Mouse (Mus musculus): ENCODE measurements around the gene Tjap1. TPM values are rescaled to one million over a fixed set of nuclear protein-coding genes. Genes with fewer than 3 reads are reported as not detected.

Gene Tjap1
- polyA plus RNA-seq, 1 experiment from 2014 or later, result 58.8 TPM

GRCm38 (mm10) chr17:46278011-46278765, 4.6 kb downstream of the Tjap1 start:
- ATAC-seq (ENCODE audit: low FRiP score, low read depth), result no peak
- Histone ChIP-seq H3K9me3 (no peaks in the 10 kb centered on the region), H3K27me3 (no peaks in the 10 kb centered on the region), H3K9ac (replicated peaks) (no peak overlapping the region), H3K4me2 (replicated peaks) (no peak overlapping the region), H3K4me3 (no peak overlapping the region), H3K36me3 (peaks cover 42% of the 10 kb centered on the region), H3K4me1 (peaks cover 16% of the 10 kb centered on the region), H3K27ac (replicated peaks) (no peak overlapping the region)
- 90% methylated on average over 12 of the region's 12 CpGs for WGBS

- Histone ChIP-seq H3K27me3 (no peaks in the 10 kb centered on the region), H3K4me2 (replicated peaks) (no peak overlapping the region), H3K9ac (replicated peaks) (no peak overlapping the region), H3K36me3 (peaks cover 46% of the 10 kb centered on the region), H3K4me1 (peaks cover 14% of the 10 kb centered on the region), H3K27ac (replicated peaks) (no peak overlapping the region), H3K9me3 (no peaks in the 10 kb centered on the region), H3K4me3 (no peak overlapping the region)
- no peak for ATAC-seq (ENCODE audit: low FRiP score, low read depth)
- 85% methylated on average over 4 of the region's 4 CpGs for WGBS
Measured at GRCm38 (mm10) chr17:46277586-46277985, 5.2 kb downstream of the Tjap1 start.

- no peak overlapping the region for H3K4me2 ChIP-seq (replicated peaks)
- no peak overlapping the region for H3K9ac ChIP-seq (replicated peaks)
- H3K4me1 ChIP-seq, result no peaks in the 10 kb centered on the region
- H3K36me3 ChIP-seq, result peaks cover 60% of the 10 kb centered on the region
- H3K9me3 ChIP-seq, result no peaks in the 10 kb centered on the region
- WGBS, result 95% methylated on average over 10 of the region's 10 CpGs
- ATAC-seq (ENCODE audit: low FRiP score, low read depth), result no peak
- no peak overlapping the region for H3K27ac ChIP-seq (replicated peaks)
- H3K27me3 ChIP-seq, result no peaks in the 10 kb centered on the region
- H3K4me3 ChIP-seq, result no peak overlapping the region
Measured at GRCm38 (mm10) chr17:46275506-46275905, 7.3 kb downstream of the Tjap1 start.

- H3K36me3 ChIP-seq, result peaks cover 61% of the 10 kb centered on the region
Measured at GRCm38 (mm10) chr17:46275034-46275433, 7.8 kb downstream of the Tjap1 start.

GRCm38 (mm10) chr17:46274465-46274864, 8.4 kb downstream of the Tjap1 start:
- H3K27ac ChIP-seq (replicated peaks), result no peak overlapping the region
- H3K4me1 ChIP-seq, result no peaks in the 10 kb centered on the region
- no peaks in the 10 kb centered on the region for H3K9me3 ChIP-seq
- ATAC-seq (ENCODE audit: low FRiP score, low read depth), result no peak
- WGBS, result 77% methylated on average over 6 of the region's 6 CpGs
- no peak overlapping the region for H3K4me2 ChIP-seq (replicated peaks)
- no peaks in the 10 kb centered on the region for H3K27me3 ChIP-seq
- peaks cover 62% of the 10 kb centered on the region for H3K36me3 ChIP-seq
- H3K4me3 ChIP-seq, result no peak overlapping the region
- H3K9ac ChIP-seq (replicated peaks), result no peak overlapping the region

More at GRCm38 (mm10) chr17:46275034-46275433, 7.8 kb downstream of the Tjap1 start:
- WGBS, result 82% methylated on average over 6 of the region's 6 CpGs
- no peaks in the 10 kb centered on the region for H3K4me1 ChIP-seq
- no peak for ATAC-seq (ENCODE audit: low FRiP score, low read depth)
- no peak overlapping the region for H3K4me2 ChIP-seq (replicated peaks)
- H3K4me3 ChIP-seq, result no peak overlapping the region
- H3K9me3 ChIP-seq, result no peaks in the 10 kb centered on the region
- no peak overlapping the region for H3K27ac ChIP-seq (replicated peaks)
- no peaks in the 10 kb centered on the region for H3K27me3 ChIP-seq
- H3K9ac ChIP-seq (replicated peaks), result no peak overlapping the region

- Histone ChIP-seq H3K27ac (replicated peaks) (no peak overlapping the region), H3K9me3 (no peaks in the 10 kb centered on the region), H3K27me3 (no peaks in the 10 kb centered on the region), H3K4me1 (no peaks in the 10 kb centered on the region), H3K4me3 (no peak overlapping the region), H3K36me3 (peaks cover 60% of the 10 kb centered on the region), H3K4me2 (replicated peaks) (no peak overlapping the region), H3K9ac (replicated peaks) (no peak overlapping the region)
- ATAC-seq (ENCODE audit: low FRiP score, low read depth), result no peak
- 74% methylated on average over 1 of the region's 1 CpGs for WGBS
Measured at GRCm38 (mm10) chr17:46273803-46274236, 9.0 kb downstream of the Tjap1 start.

GRCm38 (mm10) chr17:46272675-46273074, 10.2 kb downstream of the Tjap1 start:
- no peak overlapping the region for H3K27ac ChIP-seq (replicated peaks)
- peaks cover 58% of the 10 kb centered on the region for H3K36me3 ChIP-seq
- no peak for ATAC-seq (ENCODE audit: low FRiP score, low read depth)
- no peaks in the 10 kb centered on the region for H3K27me3 ChIP-seq
- 0 out of 2 replicates have a peak overlapping the region, but pooled peaks have one; percentile 11 for H3K9ac ChIP-seq (replicated peaks)
- H3K4me3 ChIP-seq, result no peak overlapping the region
- no peaks in the 10 kb centered on the region for H3K4me1 ChIP-seq
- no peak overlapping the region for H3K4me2 ChIP-seq (replicated peaks)
- no peaks in the 10 kb centered on the region for H3K9me3 ChIP-seq
- WGBS, result 90% methylated on average over 5 of the region's 5 CpGs

- peak overlapping the region; percentile 15; the same call in 1 of the 2 replicates for H3K9ac ChIP-seq (replicated peaks)
- WGBS, result 89% methylated on average over 2 of the region's 2 CpGs
- ATAC-seq (ENCODE audit: low FRiP score, low read depth), result no peak
- H3K36me3 ChIP-seq, result peaks cover 59% of the 10 kb centered on the region
- no peaks in the 10 kb centered on the region for H3K27me3 ChIP-seq
- no peaks in the 10 kb centered on the region for H3K4me1 ChIP-seq
- no peak overlapping the region for H3K4me2 ChIP-seq (replicated peaks)
- H3K9me3 ChIP-seq, result no peaks in the 10 kb centered on the region
- H3K27ac ChIP-seq (replicated peaks), result no peak overlapping the region
- no peak overlapping the region for H3K4me3 ChIP-seq
Measured at GRCm38 (mm10) chr17:46272058-46272457, 10.8 kb downstream of the Tjap1 start.

GRCm38 (mm10) chr17:46269771-46270534, 12.9 kb downstream of the Tjap1 start:
- 90% methylated on average over 19 of the region's 19 CpGs for WGBS
- H3K27me3 ChIP-seq, result no peaks in the 10 kb centered on the region
- peaks cover 69% of the 10 kb centered on the region for H3K36me3 ChIP-seq
- no peak overlapping the region for H3K27ac ChIP-seq (replicated peaks)
- H3K9ac ChIP-seq (replicated peaks), result no peak overlapping the region
- no peak for ATAC-seq (ENCODE audit: low FRiP score, low read depth)
- H3K4me1 ChIP-seq, result no peaks in the 10 kb centered on the region
- no peak overlapping the region for H3K4me2 ChIP-seq (replicated peaks)
- H3K4me3 ChIP-seq, result no peak overlapping the region
- no peaks in the 10 kb centered on the region for H3K9me3 ChIP-seq

GRCm38 (mm10) chr17:46268026-46268720, 14.7 kb downstream of the Tjap1 start:
- Histone ChIP-seq H3K4me3 (no peak overlapping the region), H3K27ac (replicated peaks) (no peak overlapping the region), H3K36me3 (peaks cover 77% of the 10 kb centered on the region), H3K4me1 (no peaks in the 10 kb centered on the region), H3K27me3 (no peaks in the 10 kb centered on the region), H3K4me2 (replicated peaks) (no peak overlapping the region), H3K9me3 (no peaks in the 10 kb centered on the region), H3K9ac (replicated peaks) (no peak overlapping the region)
- ATAC-seq (ENCODE audit: low FRiP score, low read depth), result no peak
- 81% methylated on average over 10 of the region's 10 CpGs for WGBS

- no peak for ATAC-seq (ENCODE audit: low FRiP score, low read depth)
- no peak overlapping the region for H3K27ac ChIP-seq (replicated peaks)
- no peaks in the 10 kb centered on the region for H3K27me3 ChIP-seq
- no peaks in the 10 kb centered on the region for H3K9me3 ChIP-seq
- 83% methylated on average over 7 of the region's 7 CpGs for WGBS
- H3K36me3 ChIP-seq, result peaks cover 80% of the 10 kb centered on the region
- no peak overlapping the region for H3K9ac ChIP-seq (replicated peaks)
- no peak overlapping the region for H3K4me2 ChIP-seq (replicated peaks)
- no peaks in the 10 kb centered on the region for H3K4me1 ChIP-seq
- H3K4me3 ChIP-seq, result no peak overlapping the region
Measured at GRCm38 (mm10) chr17:46267511-46267910, 15.3 kb downstream of the Tjap1 start.

- no peak overlapping the region for H3K9ac ChIP-seq (replicated peaks)
- no peaks in the 10 kb centered on the region for H3K27me3 ChIP-seq
- WGBS, result 71% methylated on average over 6 of the region's 6 CpGs
- no peak overlapping the region for H3K4me3 ChIP-seq
- ATAC-seq (ENCODE audit: low FRiP score, low read depth), result no peak
- H3K27ac ChIP-seq (replicated peaks), result no peak overlapping the region
- H3K4me1 ChIP-seq, result no peaks in the 10 kb centered on the region
- no peak overlapping the region for H3K4me2 ChIP-seq (replicated peaks)
- peaks cover 82% of the 10 kb centered on the region for H3K36me3 ChIP-seq
- no peaks in the 10 kb centered on the region for H3K9me3 ChIP-seq
Measured at GRCm38 (mm10) chr17:46266986-46267385, 15.8 kb downstream of the Tjap1 start.
